Mouse (Mus musculus) liver, postnatal 0 days (tissue): Measurements from ENCODE around the gene Hbb-bt. TPM values are rescaled to one million over a fixed set of nuclear protein-coding genes. Genes with fewer than 3 reads are reported as not detected.

Experiments used
- ATAC-seq: fragments of 200-750 bp; cut with Nextera tagmentation; 2 replicates; pipeline ENCODE4 v1.8.0; 2017; ENCODE audit warnings: mild to moderate bottlenecking, moderate library complexity
- DNase-seq: peaks from one replicate; pipeline ENCODE4 v3.0.0-alpha.2; 2016
- H3K27ac ChIP-seq: fragments of 300-500 bp; sonication (generic); 2 replicates; pipeline ENCODE4 v1.5.1; 2014; ENCODE audit warnings: antibody characterized with exemption, moderate library complexity, mild to moderate bottlenecking, low read depth
- H3K27me3 ChIP-seq: fragments of 300-500 bp; sonication (generic); 2 replicates; pipeline ENCODE4 v1.6.1; 2014; ENCODE audit warnings: low read length, control low read depth, mixed read lengths; ENCODE audit not compliant: insufficient read depth
- H3K36me3 ChIP-seq: fragments of 300-500 bp; sonication (generic); replicated peaks from 2 replicates; pipeline ENCODE4 v1.6.1; 2014; ENCODE audit warnings: mild to moderate bottlenecking, control low read depth, low read length, moderate library complexity, mixed read lengths; ENCODE audit not compliant: insufficient read depth
- H3K4me1 ChIP-seq: fragments of 300-500 bp; sonication (generic); 2 replicates; pipeline ENCODE4 v1.6.1; 2014; ENCODE audit warnings: antibody characterized with exemption, mild to moderate bottlenecking, control low read depth; ENCODE audit not compliant: insufficient read depth
- H3K4me2 ChIP-seq: fragments of 300-500 bp; sonication (generic); 2 replicates; pipeline ENCODE4 v1.6.1; 2014; ENCODE audit warnings: low read depth, mild to moderate bottlenecking, low read length, moderate library complexity, mixed read lengths
- H3K4me3 ChIP-seq: fragments of 300-500 bp; sonication (generic); 2 replicates; pipeline ENCODE4 v1.5.1; 2014; ENCODE audit warnings: low read depth, low read length
- H3K9ac ChIP-seq: fragments of 300-500 bp; sonication (generic); replicated peaks from 2 replicates; pipeline ENCODE4 v1.6.1; 2014; ENCODE audit warnings: mild to moderate bottlenecking, moderate library complexity
- H3K9me3 ChIP-seq: fragments of 300-500 bp; sonication (generic); 2 replicates; pipeline ENCODE4 v1.6.1; 2016; ENCODE audit warnings: mild to moderate bottlenecking, control low read depth, low read length, mixed read lengths
- CTCF ChIP-seq: sonication (generic); IDR thresholded peaks from 2 replicates; pipeline ENCODE4 v1.5.1; 2016; ENCODE audit warnings: antibody characterized with exemption, low read depth
- EP300 ChIP-seq: IDR thresholded peaks from 2 replicates; pipeline ENCODE4 v1.6.1; 2016; ENCODE audit warnings: antibody characterized with exemption, low read depth, mild to moderate bottlenecking
- WGBS: fragments of 180-500 bp; shearing (Covaris S2); extraction: QIAGEN DNeasy Blood & Tissue Kit; methylation state at CpG from one replicate; pipeline ENCODE4 v1.1.7; 2014; ENCODE audit not compliant: insufficient replicate concordance; 5-methylcytosine and 5-hydroxymethylcytosine counted together
- polyA plus RNA-seq: library from polyadenylated mRNA; unstranded; fragments of >200 nt; fragmentation: Nextera tagmentation; extraction: Ambion mirVana; gene quantifications from 2 replicates; pipeline ENCODE4 v1.2.1, GENCODE M21; 2015

Hbb-bt gene
- polyA plus RNA-seq = 16,738 and 17,184 TPM in 2 replicates

DNA sequence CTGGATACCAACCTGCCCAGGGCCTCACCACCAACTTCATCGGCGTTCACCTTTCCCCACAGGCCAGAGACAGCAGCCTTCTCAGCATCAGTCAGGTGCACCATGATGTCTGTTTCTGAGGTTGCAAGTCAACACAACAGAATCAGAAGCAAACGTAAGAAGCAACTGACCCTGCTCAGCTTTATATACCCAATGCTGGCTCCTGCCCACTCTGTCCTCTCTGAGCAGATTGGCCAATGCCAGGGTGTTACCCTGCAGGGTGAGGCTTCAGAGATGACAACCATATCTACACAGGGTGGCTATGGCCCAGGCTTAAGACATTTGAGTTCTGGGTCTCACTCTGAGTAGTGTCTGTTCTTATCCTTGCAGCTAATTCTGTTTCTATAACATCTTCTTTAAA is at the start of gene Hbb-bt:
Gene Hbb-bt (minus strand): TSS at position 231 of the 400 bp plus-strand sequence.
- H3K36me3 ChIP-seq = no peaks in the 10 kb centered on the region
- H3K27ac ChIP-seq = peak within 1 kb of the TSS; percentile 78
- DNase-seq (peak; percentile 76), ATAC-seq (peak; percentile 85)
- peak within 1 kb of the TSS; percentile 39 for H3K4me3 ChIP-seq
- no peak for TF ChIP-seq CTCF
- TF ChIP-seq EP300 = peak; percentile 80; the same call in 1 of the 2 replicates
- no peaks in the 10 kb centered on the region; the same call in 1 of the 2 replicates for H3K4me1 ChIP-seq
- peak within 1 kb of the TSS; percentile 43 for H3K4me2 ChIP-seq
- WGBS = 65% methylated on average over 3 of the region's 3 CpGs
- no peaks in the 10 kb centered on the region for H3K9me3 ChIP-seq
- no peaks in the 10 kb centered on the region for H3K27me3 ChIP-seq
- H3K9ac ChIP-seq = peak within 1 kb of the TSS; percentile 49

DNA sequence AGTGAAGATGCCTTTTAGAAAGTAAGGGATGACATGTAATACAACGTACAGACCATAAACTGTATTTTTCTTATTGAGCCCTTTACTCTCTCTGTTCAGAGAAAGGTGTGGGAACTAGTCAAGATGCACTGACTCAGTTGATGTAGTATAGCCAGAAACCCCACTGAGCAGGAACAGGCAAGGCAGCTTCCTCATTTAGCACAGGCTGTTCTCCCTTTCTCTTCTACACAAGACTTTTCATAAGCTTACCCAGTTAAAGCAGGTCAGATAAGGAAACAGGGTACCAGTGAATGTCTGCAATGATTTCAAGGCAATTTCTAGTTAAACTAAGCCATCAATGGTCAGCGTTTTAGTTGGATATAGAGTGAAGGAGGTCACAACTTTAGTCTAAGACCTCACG is 47.7 kb upstream of the Hbb-bt start:
- Histone ChIP-seq H3K27me3 (no peaks in the 10 kb centered on the region), H3K9me3 (no peaks in the 10 kb centered on the region), H3K4me1 (peaks cover 15% of the 10 kb centered on the region), H3K4me2 (peak overlapping the region; percentile 2), H3K27ac (peak overlapping the region; percentile 89), H3K36me3 (no peaks in the 10 kb centered on the region), H3K9ac (peak overlapping the region; percentile 58), H3K4me3 (no peak overlapping the region)
- no peak for DNase-seq
- TF ChIP-seq EP300 = no peak
- TF ChIP-seq CTCF = no peak
- WGBS = 56% methylated on average over 3 of the region's 3 CpGs
- no peak for ATAC-seq

DNA sequence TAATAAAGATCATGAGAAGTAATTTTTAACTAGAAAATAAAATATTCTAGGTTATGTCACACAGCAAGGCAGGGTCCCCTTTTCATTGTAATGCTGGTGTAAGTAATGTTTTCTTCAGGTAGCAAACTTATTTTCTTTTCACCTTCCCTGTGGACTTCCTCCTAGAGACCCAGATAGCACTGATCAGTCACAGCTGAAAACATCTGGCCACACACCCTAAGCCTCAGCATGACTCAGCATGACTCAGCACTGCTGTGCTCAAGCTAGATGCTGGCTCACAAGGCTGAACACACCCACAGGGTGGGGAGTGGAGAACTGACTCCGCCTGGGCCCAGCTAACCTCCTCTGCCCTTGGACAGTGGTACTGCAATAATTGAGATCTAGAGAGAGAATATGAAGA is 47.1 kb upstream of the Hbb-bt start:
- Histone ChIP-seq H3K4me2 (peak overlapping the region; percentile 2), H3K36me3 (no peaks in the 10 kb centered on the region), H3K9ac (peak overlapping the region; percentile 58; the same call in 1 of the 2 replicates), H3K4me3 (no peak overlapping the region), H3K4me1 (peaks cover 15% of the 10 kb centered on the region), H3K27ac (peak overlapping the region; percentile 89), H3K9me3 (no peaks in the 10 kb centered on the region), H3K27me3 (no peaks in the 10 kb centered on the region)
- DNase-seq (peak; percentile 92), ATAC-seq (peak; percentile 86)
- WGBS = 39% methylated on average over 1 of the region's 1 CpGs
- TF ChIP-seq EP300 (peak; percentile 100), CTCF (peak; percentile 56)

DNA sequence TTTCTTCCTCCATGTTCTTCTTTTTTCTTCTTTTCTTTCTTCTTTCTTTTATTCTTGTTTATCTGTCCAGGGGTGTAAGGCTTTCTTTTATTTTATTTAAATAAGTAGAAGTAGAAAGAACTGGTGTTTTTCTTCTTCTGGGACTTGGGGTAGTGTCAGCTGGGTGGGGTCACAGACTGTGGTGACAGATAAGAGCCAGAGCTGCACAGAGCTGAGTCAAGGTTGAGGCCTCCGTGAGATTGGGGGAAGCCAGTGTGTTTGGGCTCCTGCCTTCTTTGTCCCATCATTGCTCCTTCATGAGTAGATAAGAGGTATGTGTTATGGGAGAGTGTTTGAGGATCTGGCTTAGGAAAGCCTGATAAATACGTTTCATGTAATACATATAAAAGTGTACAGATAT is 45.3 kb upstream of the Hbb-bt start:
- peaks cover 6% of the 10 kb centered on the region for H3K4me1 ChIP-seq
- WGBS = 31% methylated on average over 2 of the region's 2 CpGs

DNA sequence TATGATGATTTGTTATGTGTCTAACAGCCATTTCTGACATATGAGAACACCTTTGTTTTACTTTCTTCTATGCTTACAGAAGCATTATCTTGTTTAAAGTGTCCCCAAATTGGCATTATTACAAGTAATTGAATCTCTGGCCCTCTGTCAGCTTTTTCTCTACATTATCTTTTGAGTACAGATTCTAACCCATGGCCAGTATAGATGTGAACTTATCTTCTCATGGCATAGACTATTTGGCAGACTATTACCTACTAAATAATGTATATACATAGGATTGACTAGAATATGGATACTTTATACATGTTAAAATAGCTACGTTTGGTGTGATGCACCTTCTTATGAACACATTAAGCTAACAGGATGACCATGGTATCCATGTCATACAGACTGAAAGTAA is 40.9 kb upstream of the Hbb-bt start:
- H3K36me3 ChIP-seq = no peaks in the 10 kb centered on the region
- no peak overlapping the region for H3K9ac ChIP-seq
- H3K27me3 ChIP-seq = no peaks in the 10 kb centered on the region
- ATAC-seq (no peak), DNase-seq (no peak)
- H3K4me1 ChIP-seq = no peaks in the 10 kb centered on the region; the same call in 1 of the 2 replicates
- TF ChIP-seq CTCF (no peak), EP300 (peak; percentile 95)
- H3K9me3 ChIP-seq = no peaks in the 10 kb centered on the region
- peak overlapping the region; percentile 37; the same call in 1 of the 2 replicates for H3K27ac ChIP-seq
- no peak overlapping the region for H3K4me3 ChIP-seq
- 49% methylated on average over 1 of the region's 1 CpGs for WGBS
- H3K4me2 ChIP-seq = no peak overlapping the region

More for the DNA sequence above, 45.3 kb upstream of the Hbb-bt start:
- no peaks in the 10 kb centered on the region for H3K9me3 ChIP-seq
- H3K4me3 ChIP-seq = no peak overlapping the region
- peak; percentile 75 for DNase-seq
- H3K4me2 ChIP-seq = peak overlapping the region; percentile 44
- no peaks in the 10 kb centered on the region for H3K27me3 ChIP-seq
- peak overlapping the region; percentile 49 for H3K9ac ChIP-seq
- ATAC-seq = peak; percentile 90
- peak overlapping the region; percentile 89 for H3K27ac ChIP-seq
- H3K36me3 ChIP-seq = no peaks in the 10 kb centered on the region
- no peak for TF ChIP-seq CTCF
- TF ChIP-seq EP300 = peak; percentile 99

DNA sequence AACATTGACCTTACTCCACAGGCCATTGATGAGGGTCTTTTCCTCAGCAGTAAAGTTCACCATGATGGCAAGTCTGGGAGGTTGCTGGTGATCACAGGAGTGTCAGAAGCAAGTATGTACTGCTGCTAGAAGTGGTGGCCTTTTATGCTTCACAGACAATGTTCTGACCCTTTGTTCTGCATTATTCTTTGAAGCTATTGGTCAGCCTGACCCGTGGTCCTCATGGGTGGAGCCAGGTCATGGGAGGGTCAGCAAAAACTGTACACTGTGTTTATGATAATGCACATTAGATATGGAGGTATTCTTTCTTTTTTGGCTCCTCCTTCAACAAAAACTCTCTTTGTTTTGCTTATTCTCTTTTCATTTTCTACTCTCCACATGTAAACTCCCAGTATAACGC is 39.3 kb upstream of the Hbb-bt start, which contains the start of gene Hbb-y:
Gene Hbb-y (minus strand): TSS at position 127 of the 400 bp plus-strand sequence.
- H3K9me3 ChIP-seq = no peaks in the 10 kb centered on the region
- H3K9ac ChIP-seq = no peak within 1 kb of the TSS
- ATAC-seq = no peak
- H3K36me3 ChIP-seq = no peaks in the 10 kb centered on the region
- WGBS = 66% methylated on average over 2 of the region's 2 CpGs
- no peak for DNase-seq
- H3K4me1 ChIP-seq = no peaks in the 10 kb centered on the region; the same call in 1 of the 2 replicates
- H3K27me3 ChIP-seq = no peaks in the 10 kb centered on the region
- H3K4me2 ChIP-seq = no peak within 1 kb of the TSS
- no peak within 1 kb of the TSS for H3K4me3 ChIP-seq
- TF ChIP-seq EP300 (no peak), CTCF (no peak)
- no peak within 1 kb of the TSS; the same call in 1 of the 2 replicates for H3K27ac ChIP-seq
